Mouse (Mus musculus) cerebellum, adult 2 months (tissue): ENCODE measurements around the gene Gtf2f1. TPM values are rescaled to one million over a fixed set of nuclear protein-coding genes. Genes with fewer than 3 reads are reported as not detected.

Experiments used
- DNase-seq, 2 experiments: peaks; one replicate each; pipeline ENCODE4 v3.0.0; 2021
- H3K27ac ChIP-seq: fragments of 200-500 bp; 2 replicates; pipeline ENCODE4 v1.5.1; 2012; ENCODE audit warnings: low read length, control low read depth, inconsistent platforms; ENCODE audit not compliant: insufficient read depth
- H3K27me3 ChIP-seq: fragments of 200-500 bp; 2 replicates; pipeline ENCODE4 v1.6.1; 2012; ENCODE audit warnings: inconsistent platforms, mild to moderate bottlenecking, low read length, moderate library complexity; ENCODE audit not compliant: control insufficient read depth, insufficient read depth
- H3K4me1 ChIP-seq: fragments of 200-500 bp; 2 replicates; pipeline ENCODE4 v1.6.1; 2011; ENCODE audit warnings: low read length; ENCODE audit not compliant: control insufficient read depth, insufficient read depth
- H3K4me3 ChIP-seq: fragments of 200-500 bp; replicated peaks from 2 replicates; pipeline ENCODE3; 2011; ENCODE audit warnings: mild to moderate bottlenecking, low read depth, low read length, control low read depth; ENCODE audit not compliant: insufficient read depth
- CTCF ChIP-seq: fragments of 200-500 bp; IDR thresholded peaks from 2 replicates; pipeline ENCODE4 v1.5.1; 2011; ENCODE audit warnings: low read depth, mild to moderate bottlenecking, control low read depth, low read length, moderate library complexity, borderline replicate concordance; ENCODE audit not compliant: insufficient read depth
- POLR2A ChIP-seq: fragments of 200-500 bp; IDR thresholded peaks from 2 replicates; pipeline ENCODE4 v1.6.1; 2011; ENCODE audit warnings: low read length, control low read depth, borderline replicate concordance; ENCODE audit not compliant: insufficient read depth
- WGBS: fragments of 180-500 bp; shearing (Covaris S2); methylation state at CpG from one replicate; pipeline ENCODE4 v1.1.7; 2018; 5-methylcytosine and 5-hydroxymethylcytosine counted together
- polyA plus RNA-seq: library from polyadenylated mRNA; depleted of rRNA; stranded (reverse); fragments of >200 nt; gene quantifications from 2 replicates; pipeline ENCODE4 v1.2.3, GENCODE M21; 2012

Gtf2f1 gene
- polyA plus RNA-seq, 1 experiment, result 85.3 TPM

- Histone ChIP-seq H3K4me3 (no peak overlapping the region), H3K27me3 (no peaks in the 10 kb centered on the region), H3K27ac (no peak overlapping the region), H3K4me1 (no peaks in the 10 kb centered on the region)
- WGBS, result 87% methylated on average over 9 of the region's 9 CpGs
- TF ChIP-seq CTCF (no peak), POLR2A (no peak)
- DNase-seq, result no peak
Measured at GRCm38 (mm10) chr17:56999414-56999813, 11.7 kb downstream of the Gtf2f1 start.

DNA sequence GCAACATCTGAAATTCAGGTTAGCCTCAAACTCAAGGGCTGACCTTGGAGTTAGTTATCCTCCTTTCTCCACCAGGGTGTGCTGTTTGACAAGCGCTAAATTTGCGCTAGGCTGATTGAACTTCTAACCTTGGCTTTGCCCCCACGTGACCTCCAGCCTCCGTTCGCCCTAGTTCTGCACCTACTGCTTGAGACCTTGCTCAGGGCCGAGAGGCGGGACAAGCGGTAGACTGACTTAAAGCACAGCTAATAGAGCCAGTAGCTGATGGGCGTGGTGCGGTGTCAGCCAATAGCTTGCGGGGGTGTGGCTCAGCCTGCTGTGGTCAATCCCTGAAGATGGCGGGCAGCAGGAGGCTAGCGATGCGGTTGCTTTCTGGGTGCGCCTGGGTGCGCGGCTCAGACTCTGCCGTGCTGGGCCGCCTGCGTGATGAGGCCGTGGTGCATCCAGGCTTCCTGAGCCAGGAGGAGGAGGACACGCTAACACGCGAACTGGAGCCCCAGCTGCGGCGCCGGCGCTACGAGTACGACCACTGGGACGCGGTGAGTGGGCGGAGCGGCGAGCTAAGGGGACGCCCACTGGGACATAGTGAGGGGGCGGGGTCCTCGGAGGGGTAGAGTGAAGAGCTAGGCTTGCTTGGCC is 13.9 kb downstream of the Gtf2f1 start, which contains the start of gene Alkbh7:
Alkbh7 (plus strand) TSS at position 311 of the 639 bp plus-strand sequence.
- Histone ChIP-seq H3K27ac (peak within 1 kb of the TSS; percentile 40; the same call in 1 of the 2 replicates), H3K4me3 (peak within 1 kb of the TSS; percentile 78), H3K27me3 (no peaks in the 10 kb centered on the region), H3K4me1 (no peaks in the 10 kb centered on the region)
- WGBS, result under 1% methylated on average over 38 of the region's 38 CpGs
- DNase-seq, result peak; percentile 93 to 96
- TF ChIP-seq CTCF, result peak; percentile 79
- peak; percentile 80 for TF ChIP-seq POLR2A

DNA sequence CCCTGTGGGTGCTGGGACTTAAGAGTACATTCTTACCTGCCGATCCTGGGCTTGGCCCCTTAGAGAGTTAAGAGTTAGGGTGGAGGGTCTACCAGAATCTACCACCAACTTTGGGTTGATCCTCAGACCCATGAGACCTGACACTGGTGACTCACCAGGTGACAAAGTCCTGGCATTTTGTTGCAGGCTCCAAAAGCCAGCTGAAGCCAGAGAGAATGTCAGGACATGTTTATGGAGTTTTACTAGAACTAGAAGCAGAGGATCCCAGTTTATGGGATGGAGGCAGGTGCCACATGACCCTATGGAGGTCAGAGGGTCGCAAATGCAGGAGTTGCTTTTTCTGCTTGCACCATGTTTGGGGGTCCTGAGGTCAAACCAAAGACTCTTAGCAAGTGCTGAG is 14.6 kb downstream of the Gtf2f1 start:
- WGBS, result 71% methylated on average over 2 of the region's 2 CpGs
- DNase-seq, result peak in 1 of 2 experiments; percentile 20
- peak overlapping the region; percentile 24; the same call in 1 of the 2 replicates for H3K27ac ChIP-seq
- H3K27me3 ChIP-seq, result no peaks in the 10 kb centered on the region
- H3K4me3 ChIP-seq, result no peak overlapping the region
- TF ChIP-seq POLR2A (no peak), CTCF (no peak)
- no peaks in the 10 kb centered on the region for H3K4me1 ChIP-seq

DNA sequence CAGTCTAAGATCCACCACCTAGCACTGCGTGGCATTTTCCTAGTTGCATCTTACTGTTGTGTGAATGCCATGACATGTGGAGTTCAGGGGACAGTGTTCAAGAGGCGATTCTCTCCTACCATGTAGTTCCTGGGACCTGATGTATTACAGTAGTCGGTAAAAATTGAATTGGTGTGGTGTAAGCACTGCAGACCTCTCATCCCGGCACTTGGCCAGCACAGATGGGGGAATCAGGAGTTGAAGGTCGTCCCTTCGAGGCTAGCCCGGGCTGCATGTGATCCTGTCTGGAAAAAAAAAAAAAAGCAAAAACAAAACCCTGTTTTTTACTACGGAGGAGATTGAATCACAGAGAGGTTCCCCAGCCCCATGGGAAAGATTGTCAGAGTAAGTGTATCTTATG is 16.0 kb downstream of the Gtf2f1 start:
- 84% methylated on average over 8 of the region's 8 CpGs for WGBS
- TF ChIP-seq CTCF (no peak), POLR2A (no peak)
- peak in 1 of 2 experiments; percentile 6 for DNase-seq
- no peaks in the 10 kb centered on the region for H3K27me3 ChIP-seq
- H3K4me1 ChIP-seq, result peaks cover 5% of the 10 kb centered on the region; the same call in 1 of the 2 replicates
- no peak overlapping the region for H3K27ac ChIP-seq
- no peak overlapping the region for H3K4me3 ChIP-seq

- WGBS, result 71% methylated on average over 2 of the region's 2 CpGs
- no peaks in the 10 kb centered on the region for H3K27me3 ChIP-seq
- DNase-seq, result peak in 1 of 2 experiments; percentile 11
- peak overlapping the region; percentile 88 for H3K4me3 ChIP-seq
- peaks cover 5% of the 10 kb centered on the region; the same call in 1 of the 2 replicates for H3K4me1 ChIP-seq
- TF ChIP-seq CTCF, result no peak
- no peak for TF ChIP-seq POLR2A
- no peak overlapping the region; the same call in 1 of the 2 replicates for H3K27ac ChIP-seq
Measured at GRCm38 (mm10) chr17:56990966-56991365, 20.1 kb downstream of the Gtf2f1 start.

- under 1% methylated on average over 52 of the region's 52 CpGs for WGBS
- Histone ChIP-seq H3K4me3 (peak within 1 kb of the TSS; percentile 88), H3K27me3 (no peaks in the 10 kb centered on the region), H3K4me1 (peaks cover 5% of the 10 kb centered on the region; the same call in 1 of the 2 replicates), H3K27ac (peak within 1 kb of the TSS; percentile 84)
- peak; percentile 94 to 97 for DNase-seq
- TF ChIP-seq POLR2A, result peak; percentile 97
- no peak for TF ChIP-seq CTCF
Measured at GRCm38 (mm10) chr17:56990115-56990746, 20.9 kb downstream of the Gtf2f1 start, which contains the start of gene Clpp. Gene Clpp, plus strand, starts transcription at chr17:56990305.

DNA sequence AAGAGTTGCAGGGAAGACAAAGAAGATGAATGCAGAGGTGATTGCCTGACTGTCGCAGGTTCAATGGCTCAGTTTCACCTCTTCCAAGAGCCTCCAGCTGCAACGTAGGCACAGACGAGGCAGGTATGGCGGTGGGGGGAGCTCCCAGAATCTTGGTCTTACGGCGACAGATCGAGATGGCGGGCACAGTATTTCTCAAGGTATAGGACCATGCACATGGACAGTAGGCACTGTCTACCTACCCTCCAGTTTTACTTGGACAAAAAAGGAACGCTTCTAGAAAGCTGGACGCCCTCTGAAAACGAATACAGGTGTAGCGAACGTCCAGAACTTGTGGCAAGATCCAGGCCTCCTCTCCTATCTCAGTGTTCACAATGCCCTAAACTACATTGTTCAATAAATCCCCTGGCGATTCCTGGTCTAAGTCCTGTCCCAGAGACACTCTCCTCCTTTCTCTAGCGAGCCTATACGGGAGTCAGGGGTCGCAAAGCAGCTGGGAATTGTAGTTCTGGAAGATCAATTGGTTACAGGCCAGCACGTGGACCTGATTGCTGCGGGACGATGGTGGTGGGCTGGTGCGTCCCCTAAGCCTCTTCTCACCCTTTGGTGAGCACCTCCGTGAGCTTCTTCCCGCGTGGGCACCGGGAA is 21.5 kb downstream of the Gtf2f1 start:
- peak in 1 of 2 experiments; percentile 86 for DNase-seq
- peak overlapping the region; percentile 24; the same call in 1 of the 2 replicates for H3K27ac ChIP-seq
- 1% methylated on average over 25 of the region's 25 CpGs for WGBS
- H3K4me3 ChIP-seq, result peak overlapping the region; percentile 88
- H3K27me3 ChIP-seq, result no peaks in the 10 kb centered on the region
- peaks cover 5% of the 10 kb centered on the region; the same call in 1 of the 2 replicates for H3K4me1 ChIP-seq
- TF ChIP-seq POLR2A, result 0 out of 2 replicates have a peak, but pooled peaks have one; percentile 41
- no peak for TF ChIP-seq CTCF
